Mouse (Mus musculus): Measurements from ENCODE around the gene Otor.

Otor gene

GRCm38 (mm10) chr2:143089866-143090265 is 11.6 kb downstream of the Otor start:
- no peaks in the 10 kb centered on the region for H3K36me3 ChIP-seq (ENCODE audit: control insufficient read depth, insufficient read depth, low read length, poor library complexity, severe bottlenecking)
- no peaks in the 10 kb centered on the region for H3K27me3 ChIP-seq (ENCODE audit: control insufficient read depth, insufficient read depth, low read length, poor library complexity, severe bottlenecking)
- no peak for DNase-seq (ENCODE audit: low read depth, low spot score)

- H3K27me3 ChIP-seq (ENCODE audit: control insufficient read depth, insufficient read depth, low read length, poor library complexity, severe bottlenecking) = no peaks in the 10 kb centered on the region
- peak; percentile 1 for DNase-seq (ENCODE audit: low read depth, low spot score)
- H3K36me3 ChIP-seq (ENCODE audit: control insufficient read depth, insufficient read depth, low read length, poor library complexity, severe bottlenecking) = no peaks in the 10 kb centered on the region
Measured at GRCm38 (mm10) chr2:143093726-143094125, 15.5 kb downstream of the Otor start.

- Histone ChIP-seq H3K27me3 (ENCODE audit: control insufficient read depth, insufficient read depth, low read length, poor library complexity, severe bottlenecking) (no peaks in the 10 kb centered on the region), H3K36me3 (ENCODE audit: control insufficient read depth, insufficient read depth, low read length, poor library complexity, severe bottlenecking) (no peaks in the 10 kb centered on the region)
- DNase-seq (ENCODE audit: low read depth, low spot score) = no peak
Measured at GRCm38 (mm10) chr2:143094761-143095160, 16.5 kb downstream of the Otor start.

GRCm38 (mm10) chr2:143097170-143097569 is 18.9 kb downstream of the Otor start:
- no peak for DNase-seq (ENCODE audit: low read depth, low spot score)
- no peaks in the 10 kb centered on the region for H3K36me3 ChIP-seq (ENCODE audit: control insufficient read depth, insufficient read depth, low read length, poor library complexity, severe bottlenecking)
- no peaks in the 10 kb centered on the region for H3K27me3 ChIP-seq (ENCODE audit: control insufficient read depth, insufficient read depth, low read length, poor library complexity, severe bottlenecking)

- H3K27me3 ChIP-seq (ENCODE audit: control insufficient read depth, insufficient read depth, low read length, poor library complexity, severe bottlenecking) = no peaks in the 10 kb centered on the region
Measured at GRCm38 (mm10) chr2:143113859-143114258, 35.6 kb downstream of the Otor start.

GRCm38 (mm10) chr2:143114716-143115115 is 36.4 kb downstream of the Otor start:
- no peaks in the 10 kb centered on the region for H3K27me3 ChIP-seq (ENCODE audit: control insufficient read depth, insufficient read depth, low read length, poor library complexity, severe bottlenecking)
- no peaks in the 10 kb centered on the region for H3K36me3 ChIP-seq (ENCODE audit: control insufficient read depth, insufficient read depth, low read length, poor library complexity, severe bottlenecking)
- no peak for DNase-seq (ENCODE audit: low read depth, low spot score)

More at GRCm38 (mm10) chr2:143113859-143114258, 35.6 kb downstream of the Otor start:
- no peaks in the 10 kb centered on the region for H3K36me3 ChIP-seq (ENCODE audit: control insufficient read depth, insufficient read depth, low read length, poor library complexity, severe bottlenecking)
- DNase-seq (ENCODE audit: low read depth, low spot score) = peak; percentile 29

GRCm38 (mm10) chr2:143117453-143117852 is 39.2 kb downstream of the Otor start:
- Histone ChIP-seq H3K27me3 (ENCODE audit: control insufficient read depth, insufficient read depth, low read length, poor library complexity, severe bottlenecking) (no peaks in the 10 kb centered on the region), H3K36me3 (ENCODE audit: control insufficient read depth, insufficient read depth, low read length, poor library complexity, severe bottlenecking) (no peaks in the 10 kb centered on the region)
- DNase-seq (ENCODE audit: low read depth, low spot score) = no peak

GRCm38 (mm10) chr2:143118221-143118620 is 39.9 kb downstream of the Otor start:
- no peak for DNase-seq (ENCODE audit: low read depth, low spot score)
- Histone ChIP-seq H3K36me3 (ENCODE audit: control insufficient read depth, insufficient read depth, low read length, poor library complexity, severe bottlenecking) (no peaks in the 10 kb centered on the region), H3K27me3 (ENCODE audit: control insufficient read depth, insufficient read depth, low read length, poor library complexity, severe bottlenecking) (no peaks in the 10 kb centered on the region)

GRCm38 (mm10) chr2:143131098-143131646 is 52.9 kb downstream of the Otor start:
- DNase-seq (ENCODE audit: low read depth, low spot score) = no peak
- H3K27me3 ChIP-seq (ENCODE audit: control insufficient read depth, insufficient read depth, low read length, poor library complexity, severe bottlenecking) = no peaks in the 10 kb centered on the region
- no peaks in the 10 kb centered on the region for H3K36me3 ChIP-seq (ENCODE audit: control insufficient read depth, insufficient read depth, low read length, poor library complexity, severe bottlenecking)

All from splenic B cell, adult 2 months (primary cell).